Mouse (Mus musculus) gastrocnemius, postnatal 14 days (tissue): Measurements from ENCODE around the gene Vopp1. TPM values are rescaled to one million over a fixed set of nuclear protein-coding genes. Genes with fewer than 3 reads are reported as not detected.

Source experiments
- DNase-seq: peaks from one replicate; pipeline ENCODE4 v3.0.0; 2021; ENCODE audit warnings: mixed read lengths
- intact Hi-C: fragments of 180-260 bp; cut with DNase I; formaldehyde crosslinking; loops from one replicate; pipeline ENCODE4 v1.15.1; 2025; ENCODE audit warnings: low total_unique reads
- total RNA-seq, 2 experiments: library from RNA; stranded (reverse); gene quantifications; 2 replicates each; pipeline ENCODE4 v1.2.3; 2021

Gene Vopp1
- total RNA-seq, 2 experiments from 2014 or later, result 5.2 to 7.2 TPM

GRCm38 (mm10) chr6:57721347-57721746 lies 103.6 kb downstream of the Vopp1 start:
- no peak for DNase-seq
- intact Hi-C loops, result no loop called here

DNA sequence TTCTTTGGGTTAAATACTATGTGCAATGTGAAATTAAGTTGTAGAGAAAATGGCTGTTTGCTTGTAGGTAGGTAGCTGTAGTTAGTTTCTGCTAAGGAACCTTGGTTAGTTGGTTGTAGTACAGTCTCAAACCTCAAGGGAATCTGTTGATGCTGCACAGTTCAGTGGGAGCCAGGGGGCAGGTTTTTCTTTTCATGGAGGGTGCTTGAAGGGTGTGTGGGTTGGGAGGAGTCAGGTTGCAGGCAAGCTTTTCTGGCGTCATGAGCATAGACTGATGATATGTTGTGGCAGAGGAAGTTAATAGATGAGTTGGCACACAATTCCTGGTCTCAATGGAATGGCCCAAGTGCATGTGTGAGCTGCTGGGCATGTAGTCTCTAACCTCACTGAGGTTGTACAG lies 113.2 kb downstream of the Vopp1 start:
- no peak for DNase-seq
- intact Hi-C loops, result no loop called here

- intact Hi-C loops, result no loop called here
- no peak for DNase-seq
Observed at GRCm38 (mm10) chr6:57706721-57707120, 118.2 kb downstream of the Vopp1 start.

GRCm38 (mm10) chr6:57703703-57704102 lies 121.3 kb downstream of the Vopp1 start:
- intact Hi-C loops, result no loop called here

GRCm38 (mm10) chr6:57702743-57703499 lies 122.0 kb downstream of the Vopp1 start:
- intact Hi-C loops, result no loop called here
- DNase-seq, result peak; percentile 94

More at GRCm38 (mm10) chr6:57703703-57704102, 121.3 kb downstream of the Vopp1 start:
- DNase-seq, result no peak

GRCm38 (mm10) chr6:57702376-57702742 lies 122.6 kb downstream of the Vopp1 start, which contains the start of gene Lancl2:
Lancl2 (plus strand) TSS chr6:57702540.
- DNase-seq, result peak; percentile 15

GRCm38 (mm10) chr6:57701686-57702085 lies 123.3 kb downstream of the Vopp1 start:
- DNase-seq, result no peak
- intact Hi-C loops, result no loop called here

More at GRCm38 (mm10) chr6:57702376-57702742, 122.6 kb downstream of the Vopp1 start, which contains the start of gene Lancl2:
- intact Hi-C loops, result no loop called here

- intact Hi-C loops, result no loop called here
- no peak for DNase-seq
Observed at GRCm38 (mm10) chr6:57693116-57693515, 131.8 kb downstream of the Vopp1 start.

DNA sequence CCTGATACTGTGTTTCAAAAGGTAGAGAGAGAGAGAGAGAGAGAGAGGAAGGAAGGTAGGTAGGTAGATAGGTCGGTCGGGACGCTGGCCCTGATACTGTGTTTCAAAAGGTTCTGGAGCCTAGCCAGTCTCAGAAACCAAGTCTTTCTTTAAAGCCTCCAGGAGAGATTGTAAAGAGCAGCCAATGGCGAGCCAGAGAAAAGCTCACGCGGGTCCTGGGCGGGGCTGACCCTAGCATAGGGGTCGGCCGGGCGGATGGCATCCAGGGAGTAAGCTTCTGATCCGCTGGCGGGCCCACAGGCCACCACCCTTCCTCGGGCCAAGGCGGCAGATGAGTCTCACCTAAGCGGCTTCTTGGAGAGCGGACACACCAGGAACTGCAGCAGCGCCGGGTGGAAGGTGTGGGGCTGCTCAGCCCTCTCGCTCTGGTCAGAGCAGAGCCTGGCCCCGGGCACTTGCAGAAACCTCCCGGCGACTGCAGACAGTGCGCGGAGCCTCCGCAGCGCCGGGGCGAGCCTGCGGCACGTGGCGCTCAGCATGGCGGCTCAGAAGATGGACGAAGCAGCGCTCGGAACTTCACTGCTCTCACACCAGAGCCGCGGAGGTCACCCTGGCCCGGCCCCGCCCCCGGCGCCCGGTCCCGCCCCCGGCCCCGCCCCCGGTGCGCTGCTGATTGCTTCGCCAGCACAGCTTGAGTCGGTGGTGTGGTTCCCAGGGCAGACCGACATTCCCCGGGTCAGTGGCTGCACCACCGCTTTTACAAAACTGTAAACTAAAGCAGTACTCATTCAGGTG lies 133.3 kb downstream of the Vopp1 start, which contains the start of gene Pyurf:
Pyurf (minus strand) TSS at position 612 of the 795 bp plus-strand sequence.
- intact Hi-C loops, result no loop called here
- DNase-seq, result peak; percentile 88

GRCm38 (mm10) chr6:57684156-57684555 lies 140.8 kb downstream of the Vopp1 start:
- DNase-seq, result no peak
- intact Hi-C loops, result no loop called here

Other genes with a start within 250 kb of the Vopp1 start
- gene Herc6, start 244.2 kb downstream of the Vopp1 start, total RNA-seq, result under 1 TPM; 0.55 to 0.73 TPM
- 10 to 100 TPM; 14.2 to 14.4 TPM for gene Pyurf, start 133.1 kb downstream of the Vopp1 start, total RNA-seq
- gene Lancl2, start 122.6 kb downstream of the Vopp1 start, total RNA-seq, result 10 to 100 TPM; 10.8 to 11.9 TPM
- gene Vmn1r21, start 25.2 kb upstream of the Vopp1 start, total RNA-seq, result not detected
- gene Vmn1r22, start 82.9 kb upstream of the Vopp1 start, total RNA-seq, result not detected
- gene Vmn1r23, start 101.7 kb upstream of the Vopp1 start, total RNA-seq, result not detected
- gene Vmn1r24, start 136.3 kb upstream of the Vopp1 start, total RNA-seq, result not detected
- gene Vmn1r25, start 155.7 kb upstream of the Vopp1 start, total RNA-seq, result not detected
- not detected for gene Vmn1r26, start 190.0 kb upstream of the Vopp1 start, total RNA-seq